Mouse (Mus musculus) heart, embryonic 14.5 days (tissue): Measurements from ENCODE around the gene 4930455H04Rik. TPM values are rescaled to one million over a fixed set of nuclear protein-coding genes. Genes with fewer than 3 reads are reported as not detected.

Source experiments
- polyA plus RNA-seq: library from polyadenylated mRNA; unstranded; fragments of >200 nt; fragmentation: Nextera tagmentation; extraction: Ambion mirVana; gene quantifications from 2 replicates; pipeline ENCODE4 v1.2.1, GENCODE M21; 2014

Gene 4930455H04Rik
- polyA plus RNA-seq, 1 experiment from 2014 or later, result not detected

Other genes starting within 250 kb of the 4930455H04Rik start
- gene Agl, start 160.1 kb upstream of the 4930455H04Rik start, polyA plus RNA-seq, result 121 and 135 TPM in 2 replicates
- 20.7 and 24.7 TPM in 2 replicates for gene Frrs1, start 108.8 kb upstream of the 4930455H04Rik start, polyA plus RNA-seq
- gene Palmd, start 720 bp downstream of the 4930455H04Rik start, polyA plus RNA-seq, result 17.7 and 18.6 TPM in 2 replicates